Mouse (Mus musculus) neural tube, postnatal 0 days (tissue): ENCODE measurements around the gene Olfr724. TPM values are rescaled to one million over a fixed set of nuclear protein-coding genes. Genes with fewer than 3 reads are reported as not detected.

Experiments
- polyA plus RNA-seq: library from polyadenylated mRNA; unstranded; fragments of >200 nt; fragmentation: Nextera tagmentation; extraction: Ambion mirVana; gene quantifications from 2 replicates; pipeline ENCODE4 v1.2.1, GENCODE M21; 2015

Gene Olfr724
- not detected in 2 replicates for polyA plus RNA-seq

GRCm38 (mm10) chr14:49963174-49963573 is at the start of gene Olfr724:
Olfr724 (minus strand) TSS chr14:49963274.

GRCm38 (mm10) chr14:49931687-49932086 is 31.4 kb downstream of the Olfr724 start, which contains the start of gene Olfr723:
Olfr723 (minus strand) TSS chr14:49931787.

Other genes with a start within 250 kb of the Olfr724 start
- gene Armh4, start 179.9 kb downstream of the Olfr724 start, polyA plus RNA-seq = 20.6 and 21.1 TPM in 2 replicates
- not detected in 2 replicates for gene Olfr722, start 61.3 kb downstream of the Olfr724 start, polyA plus RNA-seq
- not detected in 2 replicates for gene Olfr723, start 31.5 kb downstream of the Olfr724 start, polyA plus RNA-seq
- gene Olfr725, start 77.1 kb upstream of the Olfr724 start, polyA plus RNA-seq = not detected in 2 replicates
- gene Olfr726, start 127.7 kb upstream of the Olfr724 start, polyA plus RNA-seq = not detected in 2 replicates
- gene Olfr727, start 159.9 kb upstream of the Olfr724 start, polyA plus RNA-seq = not detected in 2 replicates
- not detected in 2 replicates for gene Olfr728, start 179.4 kb upstream of the Olfr724 start, polyA plus RNA-seq
- not detected in 2 replicates for gene Olfr729, start 189.6 kb upstream of the Olfr724 start, polyA plus RNA-seq
- gene Olfr730, start 224.9 kb upstream of the Olfr724 start, polyA plus RNA-seq = not detected in 2 replicates